Mouse (Mus musculus) left cerebral cortex, adult 8-10 months (tissue): ENCODE measurements at regions not wholly inside any gene's neighbourhood (a gene's known extent, or its start where the extent isn't known, plus 50 kb on each side); places are given as distances from the start of the nearest gene placed in this dataset.
A peak's percentile ranks its signal among the peaks of the same experiment; 100 is the strongest.
"Not testable (repeated sequence)": the region's sequence is repeated elsewhere in the genome, so short reads cannot be mapped to it uniquely, and the experiment has no call there.

Source experiments
- DNase-seq, 2 experiments: peaks; one replicate each; pipeline ENCODE4 v3.0.0; 2022; ENCODE audit warnings: low spot score in 2 of 2

DNA sequence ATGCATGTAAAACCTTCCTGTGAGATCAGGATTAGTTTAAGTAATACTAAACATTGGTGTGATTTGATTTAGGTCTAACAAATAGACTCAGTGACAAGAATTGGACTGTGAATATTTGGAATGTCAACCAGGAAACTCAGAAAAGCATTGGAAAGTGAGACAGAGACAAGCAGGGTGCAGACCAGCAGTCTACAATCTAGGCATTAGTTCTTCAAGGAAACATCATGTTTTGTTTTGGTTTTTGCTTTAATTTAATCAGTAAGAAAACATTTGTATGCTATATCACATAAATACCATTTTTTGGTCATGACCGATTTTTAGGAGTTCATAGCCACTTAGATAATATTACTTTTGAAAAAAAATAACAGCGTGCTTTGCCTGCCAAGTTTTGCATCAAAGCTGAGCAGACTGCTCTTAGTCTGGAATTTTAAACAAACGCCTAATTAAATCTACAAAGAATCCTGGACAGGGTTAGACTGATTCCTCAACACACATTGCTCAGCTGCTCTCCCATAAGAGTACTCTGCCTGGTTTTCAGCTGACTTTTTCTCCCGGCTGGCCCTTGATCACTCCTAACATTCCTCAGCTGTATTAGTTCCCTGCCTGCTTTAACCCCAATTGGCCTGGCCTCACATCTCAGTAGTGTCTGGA lies 396.5 kb upstream of the Kcnh7 start:
- no peak for DNase-seq

DNA sequence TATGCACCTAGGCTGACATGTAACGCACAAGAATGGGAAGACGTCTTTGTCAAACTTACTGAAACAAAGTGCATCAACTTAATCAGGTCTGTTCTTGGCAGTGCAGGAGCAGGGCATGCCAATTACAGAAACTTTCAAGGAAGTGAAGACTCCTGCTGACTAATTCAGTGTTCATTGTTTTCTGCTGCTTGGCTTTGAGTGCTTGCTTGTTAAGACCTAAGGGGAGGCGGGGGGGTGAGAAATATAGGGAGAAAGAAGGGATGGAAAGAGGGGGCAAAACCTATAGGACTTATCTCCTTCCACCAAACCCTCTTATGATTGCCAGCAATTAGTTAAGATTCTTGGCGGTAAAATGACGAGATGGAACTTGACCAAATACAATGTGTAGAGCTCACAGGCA lies 391.1 kb upstream of the Kcnh7 start:
- no peak for DNase-seq

DNA sequence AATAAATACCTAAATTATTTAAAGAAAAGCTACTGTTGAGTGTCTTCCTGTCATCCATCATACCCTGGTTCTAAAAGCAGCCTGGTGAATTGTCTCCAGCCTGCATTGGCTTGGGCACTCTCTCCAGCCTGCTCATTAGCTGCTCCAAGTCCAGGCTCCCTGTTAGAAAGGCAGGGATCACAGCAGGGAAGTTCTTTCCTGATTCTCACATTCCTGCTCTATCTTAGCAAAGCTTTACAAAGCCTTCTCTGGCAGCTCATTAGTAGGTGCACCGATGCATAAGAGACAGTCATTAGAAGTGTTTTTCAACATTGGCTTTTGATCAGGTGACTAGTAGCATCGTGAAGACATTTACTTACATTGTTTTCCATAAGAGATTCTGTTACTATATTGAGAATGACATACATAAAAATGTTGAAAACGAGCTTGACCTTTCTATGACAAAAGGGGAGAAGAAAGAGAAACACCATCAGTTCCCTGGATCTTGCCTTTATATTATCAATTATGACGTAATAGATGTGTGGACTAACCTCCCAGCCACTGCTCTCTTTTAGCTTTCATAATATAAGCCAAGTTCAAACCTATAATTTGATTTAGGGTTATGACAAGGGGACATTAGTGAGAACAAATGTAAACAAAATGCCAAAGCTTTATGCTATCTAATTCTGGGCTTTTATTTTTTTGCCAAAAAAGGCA lies 390.1 kb upstream of the Kcnh7 start:
- no peak for DNase-seq

DNA sequence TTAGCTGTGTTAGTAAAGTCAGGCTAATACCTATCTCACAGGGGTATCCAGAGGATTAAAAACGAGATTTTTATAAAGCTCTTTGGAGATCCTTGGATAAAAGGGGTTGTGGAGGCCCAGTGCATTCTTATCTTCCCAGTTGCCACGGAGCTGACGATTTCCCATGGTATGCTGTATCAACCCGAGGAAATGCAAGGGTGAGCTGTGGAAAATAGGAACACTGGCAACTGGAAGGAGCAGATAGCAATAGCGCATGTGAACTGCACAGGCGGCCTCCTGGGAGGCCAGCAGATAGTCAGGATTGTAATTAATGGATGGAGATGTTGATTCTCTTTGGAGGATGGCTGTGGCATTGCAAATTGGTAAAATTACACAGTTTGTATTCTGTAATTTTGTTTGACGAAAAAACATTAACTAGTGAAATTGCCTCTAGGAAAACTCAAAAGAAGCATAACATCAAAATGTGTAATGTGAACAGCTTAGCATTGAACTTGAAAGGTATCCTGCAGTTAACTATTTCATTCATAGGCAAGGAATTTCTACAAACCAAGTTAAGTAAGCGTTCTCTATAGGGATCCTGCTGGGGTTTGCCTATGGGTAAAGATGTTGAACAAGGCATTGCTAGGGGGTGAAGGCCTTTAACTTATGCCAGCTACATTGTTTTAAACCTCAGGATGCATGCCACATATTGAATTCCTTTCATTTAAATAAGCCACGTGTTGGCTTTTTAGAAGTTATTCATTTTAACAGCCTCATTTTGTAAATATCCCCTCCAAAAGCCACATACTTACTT lies 389.1 kb upstream of the Kcnh7 start:
- no peak for DNase-seq

DNA sequence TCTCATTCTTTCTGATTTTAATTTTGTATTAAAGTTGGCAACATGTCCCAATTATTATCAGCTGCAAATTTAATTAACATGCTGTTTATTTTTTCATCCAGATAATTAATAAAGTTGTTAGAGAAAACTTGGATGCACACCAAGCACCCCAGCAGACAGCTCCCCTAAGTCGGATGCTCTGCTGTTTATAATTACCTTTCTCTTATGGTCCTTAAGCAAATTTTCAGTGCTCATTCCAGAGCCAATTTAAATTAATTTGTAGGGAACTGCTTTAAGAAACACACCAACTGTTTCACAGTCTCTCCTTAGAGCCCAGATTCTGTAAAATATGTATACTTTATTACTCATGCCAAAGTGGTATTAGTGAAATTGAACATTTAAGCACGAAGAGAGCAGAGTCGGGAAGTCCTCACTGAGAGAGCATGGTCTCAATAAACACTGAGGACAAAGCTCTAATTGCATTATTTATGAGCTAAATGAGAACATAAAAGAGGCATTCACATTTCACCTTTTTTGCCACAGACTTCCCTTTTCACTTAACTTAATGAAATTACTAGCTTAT lies 372.9 kb upstream of the Kcnh7 start:
- DNase-seq = no peak

GRCm38 (mm10) chr2:63541836-63542235 lies 357.7 kb upstream of the Kcnh7 start:
- DNase-seq = not testable (repeated sequence)

GRCm38 (mm10) chr2:63518534-63518933 lies 334.4 kb upstream of the Kcnh7 start:
- no peak for DNase-seq

GRCm38 (mm10) chr2:63513554-63514226 lies 329.6 kb upstream of the Kcnh7 start:
- DNase-seq = no peak

DNA sequence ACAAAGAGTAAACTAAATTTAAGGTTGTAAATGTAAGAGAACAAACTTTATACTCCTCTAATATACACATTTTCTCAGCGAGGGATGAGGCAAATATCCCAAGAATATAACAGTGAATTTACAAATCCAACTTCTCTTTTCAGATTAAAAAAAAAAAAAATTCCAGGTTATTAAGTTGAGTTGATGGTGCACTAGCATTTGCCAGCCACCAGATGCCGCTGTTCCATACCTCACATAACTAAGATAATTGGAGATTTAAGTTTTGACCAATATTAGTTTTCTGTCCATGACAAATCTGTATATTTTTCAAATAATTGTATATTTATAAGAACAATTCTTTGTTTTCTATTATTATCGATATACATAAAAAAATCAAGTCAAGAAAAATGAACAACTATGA lies 319.9 kb upstream of the Kcnh7 start:
- no peak for DNase-seq

DNA sequence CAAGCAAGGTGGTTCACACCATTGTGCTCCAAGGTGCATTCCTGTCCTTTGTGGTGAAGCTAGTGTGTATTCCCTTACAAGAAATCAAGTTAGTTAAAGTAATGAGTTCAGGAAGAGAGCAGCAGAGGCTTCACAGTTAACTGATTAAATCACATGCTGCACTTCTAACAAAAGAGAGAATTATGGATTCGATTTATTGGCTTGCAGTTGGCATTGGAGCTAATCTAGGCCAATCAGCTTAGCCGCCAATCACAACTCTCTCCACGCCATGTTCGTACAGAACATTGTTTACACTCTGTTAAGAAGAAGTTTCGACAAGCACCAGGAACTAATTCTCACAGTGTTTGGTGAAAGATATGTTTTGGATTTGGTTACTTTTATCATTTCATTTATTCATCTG lies 292.3 kb upstream of the Kcnh7 start:
- no peak for DNase-seq

GRCm38 (mm10) chr2:63475255-63475654 lies 291.2 kb upstream of the Kcnh7 start:
- DNase-seq = no peak

DNA sequence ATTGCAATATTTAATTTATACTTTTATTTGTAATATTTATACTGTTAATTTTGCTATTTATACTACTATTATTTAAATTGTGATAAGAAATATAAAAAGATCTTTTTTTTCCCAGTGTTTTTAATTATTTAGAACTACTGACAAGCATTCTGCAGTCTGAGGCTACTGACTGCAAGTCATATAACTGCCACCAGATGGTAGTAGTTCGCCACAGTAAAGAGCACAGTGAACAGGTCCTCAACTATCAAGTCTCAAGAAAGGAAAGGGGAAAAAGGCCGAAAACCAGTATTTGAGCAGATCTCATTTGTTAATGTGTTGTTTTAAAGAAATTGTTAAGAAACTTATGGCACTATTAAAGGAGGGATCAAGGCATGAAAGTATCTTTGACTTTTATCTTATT lies 289.6 kb upstream of the Kcnh7 start:
- DNase-seq = peak in 1 of 2 experiments; percentile 13

DNA sequence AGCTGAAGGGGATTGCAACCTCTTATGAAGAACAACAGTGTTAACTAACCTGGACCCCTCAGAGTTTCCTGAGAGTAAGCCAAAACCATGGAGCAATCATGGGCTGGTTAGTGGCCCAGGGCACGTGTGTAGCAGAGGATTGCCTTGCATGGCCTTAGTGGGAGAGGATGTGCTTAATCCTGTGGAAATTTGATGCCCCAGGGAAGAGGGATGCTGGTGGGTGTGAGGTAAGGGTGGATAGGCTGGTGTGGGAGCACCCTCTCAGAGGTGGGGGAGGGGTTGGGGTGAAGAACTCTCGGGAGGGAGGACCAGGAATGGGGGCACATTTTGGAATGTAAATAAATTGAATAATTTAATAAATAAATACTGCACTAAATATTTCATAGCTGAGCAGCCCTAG lies 288.2 kb upstream of the Kcnh7 start:
- DNase-seq = no peak

- no peak for DNase-seq
Observed at GRCm38 (mm10) chr2:63459112-63459511, 275.0 kb upstream of the Kcnh7 start.

GRCm38 (mm10) chr2:63454263-63455011 lies 270.4 kb upstream of the Kcnh7 start:
- DNase-seq = peak; percentile 12 to 56

DNA sequence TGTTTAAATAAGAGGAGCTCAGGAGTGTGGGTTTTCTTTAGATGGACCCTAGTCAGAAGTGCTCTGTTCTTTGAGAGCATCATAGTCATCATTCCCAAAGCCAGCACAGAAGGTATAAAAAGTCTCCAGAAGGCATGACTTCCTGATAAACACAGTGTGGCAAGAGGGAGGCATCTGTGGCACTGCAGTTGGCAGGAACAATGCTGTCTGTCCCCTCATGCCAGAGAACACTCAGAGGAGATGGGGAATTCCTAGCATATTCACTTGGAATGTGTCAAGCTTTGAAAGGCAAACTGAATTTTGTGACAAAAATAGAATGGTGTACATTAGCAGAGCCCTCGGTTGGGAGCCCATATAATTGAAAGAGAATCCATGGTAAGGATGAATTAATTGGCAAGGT lies 268.8 kb upstream of the Kcnh7 start:
- DNase-seq = peak; percentile 3 to 17

DNA sequence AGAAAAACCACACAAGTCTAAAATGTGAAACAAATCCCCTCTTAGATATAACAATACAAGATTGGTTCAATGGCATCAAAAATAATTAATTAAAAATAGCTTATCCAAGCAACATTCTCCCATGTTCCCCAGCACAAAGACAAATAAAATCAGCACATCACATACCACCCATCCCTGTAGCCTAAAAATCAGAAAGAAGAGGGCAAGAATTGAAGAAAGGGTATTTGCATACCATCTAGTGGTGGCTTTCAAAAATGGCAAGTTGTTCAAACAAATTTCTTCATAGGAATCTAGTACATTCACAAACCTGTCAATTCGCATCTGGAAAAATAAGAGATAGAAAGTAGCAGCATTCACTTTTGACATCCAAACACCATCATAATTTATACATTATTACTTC lies 268.1 kb upstream of the Kcnh7 start:
- no peak for DNase-seq

GRCm38 (mm10) chr2:63434327-63434726 lies 250.2 kb upstream of the Kcnh7 start:
- no peak for DNase-seq

GRCm38 (mm10) chr2:63405405-63405804 lies 221.3 kb upstream of the Kcnh7 start:
- DNase-seq = no peak
